Mouse (Mus musculus): ENCODE measurements around the gene Megf11.

Gene Megf11

GRCm38 (mm10) chr9:64385511-64386465, at the start of gene Megf11:
Gene Megf11 (plus strand): TSS chr9:64385626.
- DNase-seq (ENCODE audit: low read depth, low spot score) = no peak

DNA sequence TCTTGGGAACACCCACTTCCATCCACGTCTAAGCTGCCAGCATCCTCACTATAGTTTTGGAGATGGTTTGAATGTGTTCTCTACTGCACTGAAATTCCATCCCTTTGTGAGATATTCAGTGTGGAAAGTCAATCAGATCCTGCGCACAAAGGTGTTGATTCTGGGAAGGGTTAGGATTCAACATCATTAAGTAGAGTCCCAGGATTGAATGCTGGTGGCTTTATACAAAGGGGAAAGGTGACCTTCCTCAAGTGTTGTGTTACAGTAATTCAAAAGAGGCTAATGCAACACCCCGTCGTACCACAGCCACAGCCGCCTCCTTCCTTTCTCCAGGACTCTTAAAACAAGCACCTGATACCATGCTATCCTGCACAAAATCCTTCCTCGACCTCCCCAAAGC, 49.6 kb upstream of the Megf11 start:
- no peak for DNase-seq (ENCODE audit: low read depth, low spot score)

- no peak for DNase-seq (ENCODE audit: low read depth, low spot score)
These were observed 46.1 kb upstream of the Megf11 start for GRCm38 (mm10) chr9:64339361-64339760.

DNA sequence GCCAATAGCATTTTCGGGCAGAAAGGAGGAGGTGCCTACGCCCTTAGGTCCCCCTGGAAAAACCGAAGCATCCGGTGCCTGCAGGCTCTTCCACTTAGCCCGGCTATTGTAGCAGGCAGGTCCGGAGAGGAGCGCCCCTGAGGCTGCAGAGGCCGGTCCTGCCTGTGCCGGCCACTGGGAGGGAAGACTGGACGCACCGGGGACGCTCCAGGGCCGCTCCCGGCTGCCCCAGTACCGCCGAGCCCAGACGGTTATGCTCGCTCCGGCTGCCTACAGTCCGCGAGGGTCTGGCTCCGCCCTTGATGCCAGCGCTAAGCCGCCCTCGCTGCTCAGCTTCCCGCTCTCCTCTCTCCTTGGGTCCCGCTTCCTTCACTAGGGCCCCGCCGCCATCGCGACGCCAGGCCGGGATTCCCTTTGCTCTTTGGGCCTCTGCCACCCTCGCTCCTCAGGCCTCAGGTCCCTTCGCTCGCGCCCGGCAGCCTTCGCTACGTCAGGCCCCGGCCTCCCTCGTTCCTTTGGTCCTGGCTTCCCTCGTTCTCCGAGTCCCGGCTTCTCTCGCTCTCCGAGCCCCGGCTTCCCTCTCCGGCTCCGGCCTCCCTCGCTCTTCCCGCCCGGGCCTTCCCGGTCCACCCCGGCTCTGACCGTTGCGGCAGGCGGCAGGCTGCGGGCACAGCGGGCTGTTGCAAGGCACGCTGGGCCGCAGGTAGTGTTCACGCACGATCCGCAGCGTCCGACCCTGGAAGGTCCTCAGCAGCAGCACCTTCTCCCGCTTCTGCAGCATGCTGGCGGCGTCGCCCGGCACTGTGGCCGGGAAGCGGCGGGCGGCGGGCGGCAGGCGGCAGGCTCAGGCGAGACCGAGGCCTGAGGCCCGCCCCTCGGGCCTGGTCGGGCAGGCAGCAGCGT, 44.8 kb upstream of the Megf11 start:
- peak; percentile 73 for DNase-seq (ENCODE audit: low read depth, low spot score)

DNA sequence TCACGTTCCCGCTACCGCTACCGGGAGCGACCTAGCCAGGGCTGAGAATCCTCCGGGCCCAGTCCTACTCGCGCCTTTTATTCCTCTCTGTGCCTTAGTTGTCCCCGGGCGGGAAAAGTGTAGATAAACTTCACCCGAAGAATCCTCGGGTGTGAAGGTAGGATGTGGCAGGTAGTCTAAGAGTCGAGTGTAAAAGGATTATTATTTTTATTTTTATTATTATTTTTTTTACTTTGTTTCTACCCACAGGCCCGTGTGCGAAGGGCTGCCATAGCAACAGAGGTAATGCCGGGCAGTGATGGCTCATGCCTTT, 44.2 kb upstream of the Megf11 start, which contains the start of gene Dis3l:
Gene Dis3l, minus strand, starts transcription at position 35 of the 313 bp plus-strand sequence.
- no peak for DNase-seq (ENCODE audit: low read depth, low spot score)

DNA sequence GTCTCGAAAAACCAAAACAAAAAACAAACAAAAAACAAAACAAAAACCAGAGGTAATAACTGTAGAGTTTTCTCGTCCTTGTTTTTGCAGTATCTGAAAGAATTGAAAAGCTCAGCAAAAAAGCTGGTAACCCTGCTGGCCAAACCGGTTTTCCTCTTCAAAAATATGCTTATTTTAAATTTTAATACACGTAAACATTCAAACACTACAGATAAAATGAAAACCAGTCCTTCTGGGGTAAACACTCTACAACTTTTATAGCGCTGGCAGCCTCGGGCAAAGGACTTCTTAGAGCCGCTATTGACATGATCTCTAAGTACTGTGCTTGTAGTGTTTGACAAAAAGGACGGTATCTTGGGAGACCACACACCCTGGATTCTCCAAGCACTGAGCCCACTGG, 43.8 kb upstream of the Megf11 start:
- no peak for DNase-seq (ENCODE audit: low read depth, low spot score)

GRCm38 (mm10) chr9:64343656-64344055, 41.8 kb upstream of the Megf11 start:
- no peak for DNase-seq (ENCODE audit: low read depth, low spot score)

GRCm38 (mm10) chr9:64345931-64346330, 39.5 kb upstream of the Megf11 start:
- no peak for DNase-seq (ENCODE audit: low read depth, low spot score)

DNA sequence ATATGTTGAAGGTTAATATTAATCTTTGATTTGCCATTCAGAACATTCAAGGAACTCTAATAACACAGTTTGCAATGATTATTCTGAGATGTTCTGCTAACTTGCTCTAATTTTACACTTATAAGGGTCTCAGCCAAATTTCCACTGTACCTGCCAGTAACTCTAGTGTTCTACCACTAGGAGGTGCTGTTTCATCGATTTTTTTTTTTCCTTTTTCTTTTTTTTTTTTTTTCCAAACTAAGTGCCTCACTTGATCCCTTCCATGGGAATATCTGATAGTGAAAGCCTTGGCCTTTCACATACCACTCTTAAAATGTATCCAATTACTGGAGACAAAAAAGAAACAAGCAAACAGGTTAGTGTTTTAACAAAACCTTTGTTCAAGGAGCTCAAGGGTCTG, 38.0 kb upstream of the Megf11 start:
- peak; percentile 34 for DNase-seq (ENCODE audit: low read depth, low spot score)

GRCm38 (mm10) chr9:64349490-64349889, 35.9 kb upstream of the Megf11 start:
- no peak for DNase-seq (ENCODE audit: low read depth, low spot score)

GRCm38 (mm10) chr9:64351191-64351590, 34.2 kb upstream of the Megf11 start:
- no peak for DNase-seq (ENCODE audit: low read depth, low spot score)

DNA sequence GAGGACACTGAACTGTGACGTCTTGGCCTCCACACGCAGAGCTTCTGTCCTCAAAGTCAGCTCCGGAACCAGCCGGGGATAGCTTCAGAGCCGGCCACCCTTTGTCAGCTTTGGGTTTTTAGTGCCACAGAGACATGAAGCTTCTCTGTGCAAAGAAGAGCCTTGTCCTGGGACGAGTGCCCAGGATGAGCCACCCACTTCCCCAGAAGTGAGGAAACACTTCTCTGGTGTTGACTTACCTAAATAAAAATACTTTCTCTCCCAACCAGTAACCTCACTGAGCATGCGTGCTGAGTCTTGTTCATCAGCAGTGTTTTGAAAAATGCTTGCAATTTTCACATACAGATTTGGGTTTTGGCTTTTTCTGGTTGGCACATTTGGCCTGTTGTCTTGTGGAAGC, 29.8 kb upstream of the Megf11 start:
- no peak for DNase-seq (ENCODE audit: low read depth, low spot score)

DNA sequence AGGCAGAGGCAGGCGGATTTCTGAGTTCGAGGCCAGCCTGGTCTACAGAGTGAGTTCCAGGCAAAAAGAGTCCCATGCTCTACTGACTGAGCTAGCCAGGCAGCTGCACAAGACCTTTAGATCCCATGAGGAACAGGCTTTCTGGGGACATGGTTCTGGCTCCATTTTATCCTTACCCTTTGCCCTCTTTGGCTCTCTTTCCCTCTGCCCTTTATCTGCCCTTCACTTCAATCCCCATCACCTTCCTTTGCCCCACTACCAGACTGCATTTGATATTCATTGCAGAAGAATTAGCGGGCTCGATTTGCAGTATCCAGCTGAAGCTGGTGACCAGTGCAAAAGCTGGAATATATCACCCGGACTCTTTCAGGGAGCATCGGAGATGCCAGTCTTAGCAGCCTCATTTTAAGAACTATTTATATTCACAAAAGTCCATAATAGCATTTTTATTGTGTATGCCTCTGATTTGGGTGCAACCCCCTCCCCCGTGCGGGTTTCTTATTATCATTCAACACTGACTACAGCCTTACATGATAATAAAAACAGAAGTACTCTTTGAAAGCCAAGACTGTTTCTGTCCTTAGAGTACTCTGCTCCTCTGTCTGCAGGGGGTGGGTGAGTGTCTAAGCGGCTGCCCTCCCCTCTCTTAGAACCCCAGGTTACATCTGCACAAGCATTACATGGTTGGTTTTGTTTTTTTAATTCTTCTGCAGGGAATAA, 24.0 kb upstream of the Megf11 start:
- no peak for DNase-seq (ENCODE audit: low read depth, low spot score)

DNA sequence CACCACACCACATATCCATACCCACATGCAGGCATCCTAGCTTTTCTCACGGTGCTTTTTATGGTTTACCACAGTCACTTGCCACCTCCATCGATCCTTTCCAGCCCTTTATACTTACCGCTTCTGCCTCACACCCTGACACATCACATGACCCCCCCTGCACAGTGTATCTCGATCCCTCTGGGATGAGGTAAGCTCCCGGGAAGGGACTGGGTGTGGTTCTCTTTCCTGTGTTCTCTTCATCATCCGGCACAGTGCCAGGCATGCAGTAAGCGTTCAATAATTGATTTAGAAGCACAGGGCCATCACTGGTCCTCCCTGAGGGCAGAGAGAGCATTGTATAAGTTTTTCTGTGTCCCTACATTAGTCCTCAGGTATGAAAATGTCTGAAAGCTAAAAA, 15.6 kb upstream of the Megf11 start:
- no peak for DNase-seq (ENCODE audit: low read depth, low spot score)

GRCm38 (mm10) chr9:64371305-64371819, 14.1 kb upstream of the Megf11 start:
- no peak for DNase-seq (ENCODE audit: low read depth, low spot score)

GRCm38 (mm10) chr9:64376380-64376779, 9.0 kb upstream of the Megf11 start:
- no peak for DNase-seq (ENCODE audit: low read depth, low spot score)

DNA sequence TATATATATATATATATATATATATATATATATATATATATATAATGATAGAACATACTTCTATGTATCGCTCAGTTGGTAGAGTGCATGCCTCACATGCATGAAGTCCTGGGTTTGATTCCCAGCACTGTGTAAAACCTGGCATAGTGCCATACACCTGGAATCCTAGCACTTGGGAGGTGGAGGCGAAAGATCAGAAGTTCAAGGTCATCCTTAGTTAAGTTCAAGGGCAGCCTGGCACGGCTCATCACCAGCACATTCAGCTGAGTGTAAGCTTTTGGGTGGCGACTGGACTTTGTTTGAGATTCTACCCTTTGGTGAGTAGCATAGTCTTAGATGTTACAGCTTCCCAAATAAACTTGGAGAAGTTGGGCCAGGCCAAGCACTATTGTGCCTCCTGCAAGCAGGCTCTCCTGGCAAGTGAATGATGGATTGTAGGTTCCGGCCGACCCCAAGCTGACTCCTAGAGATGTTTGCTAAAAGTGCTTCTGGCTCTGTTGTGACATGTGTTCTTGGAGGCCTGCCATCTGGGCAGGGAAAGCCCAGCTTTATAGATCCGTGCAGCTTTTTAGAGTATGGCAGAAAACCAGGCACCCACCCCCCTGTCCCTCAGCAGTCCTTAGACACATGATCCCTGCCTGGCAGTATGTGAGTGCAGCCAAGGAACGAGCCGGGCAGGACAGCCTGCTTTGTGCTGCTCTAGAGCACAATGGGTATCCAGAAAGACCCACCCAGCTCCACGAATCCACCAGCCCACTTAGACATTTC, 2.2 kb upstream of the Megf11 start:
- DNase-seq (ENCODE audit: low read depth, low spot score) = no peak

- no peak for DNase-seq (ENCODE audit: low read depth, low spot score)
These were observed 1.2 kb downstream of the Megf11 start for GRCm38 (mm10) chr9:64386466-64387211.

DNA sequence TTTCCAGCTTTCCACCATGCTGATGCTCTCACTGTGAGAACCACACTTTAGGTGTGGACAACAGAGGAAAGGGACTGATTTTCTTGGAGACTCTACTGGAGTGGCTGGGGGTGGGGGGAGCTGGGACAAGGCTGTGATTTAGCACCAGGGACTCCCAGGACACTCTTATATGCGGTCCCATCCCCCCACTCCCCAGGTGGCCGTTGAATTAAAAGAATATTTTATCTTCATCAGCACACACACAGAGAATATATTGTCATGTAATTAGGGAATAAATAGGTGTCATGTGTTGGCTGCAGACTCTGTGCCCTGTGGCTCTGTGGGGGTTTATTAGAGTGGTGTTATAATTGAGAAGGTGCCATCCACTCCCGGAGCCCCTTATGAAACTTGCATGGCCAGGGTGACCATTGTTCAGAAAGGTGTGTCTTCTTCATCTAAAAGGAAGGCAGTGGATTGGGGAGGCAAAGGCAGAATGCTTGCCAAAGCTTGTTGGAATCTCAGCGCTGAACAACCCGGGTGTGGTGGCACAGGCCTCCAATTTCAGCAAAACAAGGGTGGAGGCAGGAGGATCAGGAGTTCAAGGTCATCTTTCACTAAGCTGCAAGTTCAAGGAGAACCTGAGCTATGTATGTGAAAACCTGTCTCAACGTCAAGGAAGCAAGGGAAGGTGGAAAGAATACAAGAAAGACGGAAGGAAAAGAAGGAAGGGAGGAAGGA, 4.3 kb downstream of the Megf11 start:
- DNase-seq (ENCODE audit: low read depth, low spot score) = no peak
